Mouse (Mus musculus) erythroblast, embryonic 14.5 days (primary cell): ENCODE results near the gene Foxd3.

Experiments used
- GATA1 ChIP-seq: IDR thresholded peaks from 2 replicates; pipeline ENCODE4 v1.6.1; 2012; ENCODE audit warnings: low read length, inconsistent platforms, mixed read lengths
- TAL1 ChIP-seq: IDR thresholded peaks from 3 replicates; pipeline ENCODE4 v1.6.1; 2012; ENCODE audit warnings: low read length, inconsistent platforms, mixed read lengths

- no peak for TF ChIP-seq TAL1
- no peak for TF ChIP-seq GATA1
Observed at GRCm38 (mm10) chr4:99650945-99651690, 5.0 kb upstream of the Foxd3 start.
